Mouse (Mus musculus) left cerebral cortex, adult 8-10 months (tissue): ENCODE measurements around the gene Ruvbl1. TPM values are rescaled to one million over a fixed set of nuclear protein-coding genes. Genes with fewer than 3 reads are reported as not detected.

Source experiments
- DNase-seq, 2 experiments: peaks; one replicate each; pipeline ENCODE4 v3.0.0; 2022; ENCODE audit warnings: low spot score in 2 of 2
- total RNA-seq, 4 experiments: library from RNA; stranded (reverse); gene quantifications; 2 replicates each; pipeline ENCODE4 v1.2.4; 2022

The Ruvbl1 gene
- total RNA-seq, 4 experiments from 2014 or later: 36.1 to 41.9 (median 40.9) TPM

- DNase-seq: no peak
Observed at GRCm38 (mm10) chr6:88544644-88545396, 79.6 kb downstream of the Ruvbl1 start.

GRCm38 (mm10) chr6:88545397-88545790 lies 80.2 kb downstream of the Ruvbl1 start:
- no peak for DNase-seq

Other genes starting within 250 kb of the Ruvbl1 start
- gene Dnajb8, start 243.1 kb upstream of the Ruvbl1 start, total RNA-seq: not detected
- 10 to 100 TPM; 19.5 to 24.6 (median 23.4) TPM for gene Eefsec, start 18.9 kb upstream of the Ruvbl1 start, total RNA-seq
- 10 to 100 TPM; 67.9 to 83.1 (median 72.2) TPM for gene Sec61a1, start 53.5 kb downstream of the Ruvbl1 start, total RNA-seq
- gene Kbtbd12, start 172.5 kb downstream of the Ruvbl1 start, total RNA-seq: 1 to 10 TPM in 1 of 4 experiments, under 1 TPM in 3; 0.39 to 1.7 (median 0.93) TPM